Mouse (Mus musculus): ENCODE results near the gene Gm43517. TPM values are rescaled to one million over a fixed set of nuclear protein-coding genes. Genes with fewer than 3 reads are reported as not detected.

Gm43517 gene
- total RNA-seq, 2 experiments from 2014 or later, result 6.2 to 8.5 TPM

DNA sequence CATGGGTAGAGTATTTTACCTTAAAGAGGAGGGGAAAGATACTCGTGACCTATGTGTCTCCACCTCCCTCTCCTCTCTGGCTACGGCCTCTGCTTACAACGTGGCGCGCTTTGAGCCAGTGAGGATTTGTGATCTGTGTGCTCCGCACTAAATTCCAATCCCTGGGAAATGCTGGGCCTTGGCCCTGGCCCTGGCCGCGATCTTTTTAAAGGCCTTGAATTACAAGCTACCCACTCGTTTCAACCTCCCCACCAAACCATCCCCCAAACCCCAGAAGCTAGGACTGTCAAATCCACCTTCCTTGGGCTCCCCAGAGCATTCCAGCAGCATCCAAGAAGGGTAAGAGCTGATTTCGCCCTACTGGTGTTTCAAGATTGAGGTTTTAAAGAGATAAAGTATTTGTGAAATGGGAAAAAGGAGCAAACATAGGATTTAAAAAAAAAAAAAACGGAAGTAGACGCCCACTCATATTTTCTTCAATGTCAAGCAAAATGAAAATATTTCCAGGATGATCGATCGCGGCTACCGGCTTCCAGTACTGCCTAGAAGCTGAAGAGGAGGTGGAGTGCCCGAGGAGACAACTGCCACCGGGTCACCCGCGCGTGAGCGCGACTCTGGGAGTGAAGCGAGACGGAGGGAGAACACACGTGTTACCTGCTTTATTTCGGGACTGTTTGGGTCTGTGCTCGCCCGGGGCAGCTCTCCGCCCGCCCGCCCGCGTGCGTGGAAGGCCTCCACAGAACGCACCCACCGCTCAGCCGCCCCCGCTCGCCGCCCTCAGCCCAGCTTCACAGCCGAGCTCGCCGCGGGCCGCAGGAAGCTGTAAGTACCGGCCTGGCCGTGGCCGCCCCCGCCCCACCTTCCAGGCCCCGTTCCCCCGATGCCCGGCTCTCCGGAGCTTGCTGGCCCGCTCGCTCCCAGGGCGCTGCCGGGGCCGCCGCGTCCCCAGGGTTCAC lies 2.1 kb upstream of the Gm43517 start, which contains the start of gene Foxg1:
TSS of gene Foxg1 (plus strand) at position 96 of the 956 bp plus-strand sequence.
- peak; percentile 65 to 76 for DNase-seq (ENCODE audit: low spot score in 2 of 2)
- intact Hi-C loops (cut with DNase I), result loop anchor here (2.0 kb wide), 1 partner anchor 730 kb away; no protein-coding TSS in a partner anchor

DNA sequence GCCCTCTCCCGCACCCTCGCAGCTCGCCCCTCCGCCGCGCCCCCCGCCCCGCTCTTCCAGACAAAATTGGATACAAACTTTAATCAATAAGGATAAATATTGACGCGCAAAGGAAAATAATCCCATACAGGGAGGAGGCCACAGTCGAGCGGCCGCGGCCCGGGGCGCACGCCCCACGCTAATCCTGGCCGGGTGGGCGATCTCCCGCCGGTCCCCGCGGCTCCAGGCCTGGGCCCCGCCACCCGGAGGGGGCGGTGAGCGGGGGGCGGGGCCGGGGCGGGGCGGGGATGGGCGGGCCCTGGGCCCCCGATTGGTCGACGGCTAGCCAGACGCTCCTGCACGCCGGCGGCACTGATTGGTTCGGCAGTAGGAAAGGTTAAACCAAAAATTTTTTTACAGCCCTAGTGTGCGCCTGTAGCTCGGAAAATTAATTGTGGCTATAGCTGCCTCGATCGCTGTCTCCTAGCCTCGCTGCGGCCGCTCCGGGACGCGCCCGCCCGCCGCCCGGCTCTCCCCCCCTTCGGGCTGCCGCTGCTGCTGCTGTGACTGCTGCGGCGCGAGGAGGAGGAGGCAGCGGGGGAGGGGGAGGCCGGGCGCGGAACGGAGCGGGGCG lies 1.3 kb upstream of the Gm43517 start:
- DNase-seq (ENCODE audit: low spot score in 2 of 2), result peak; percentile 92 to 96
- intact Hi-C loops (cut with DNase I), result loop anchor here (2.0 kb wide), 1 partner anchor 729 kb away; no protein-coding TSS in a partner anchor

DNA sequence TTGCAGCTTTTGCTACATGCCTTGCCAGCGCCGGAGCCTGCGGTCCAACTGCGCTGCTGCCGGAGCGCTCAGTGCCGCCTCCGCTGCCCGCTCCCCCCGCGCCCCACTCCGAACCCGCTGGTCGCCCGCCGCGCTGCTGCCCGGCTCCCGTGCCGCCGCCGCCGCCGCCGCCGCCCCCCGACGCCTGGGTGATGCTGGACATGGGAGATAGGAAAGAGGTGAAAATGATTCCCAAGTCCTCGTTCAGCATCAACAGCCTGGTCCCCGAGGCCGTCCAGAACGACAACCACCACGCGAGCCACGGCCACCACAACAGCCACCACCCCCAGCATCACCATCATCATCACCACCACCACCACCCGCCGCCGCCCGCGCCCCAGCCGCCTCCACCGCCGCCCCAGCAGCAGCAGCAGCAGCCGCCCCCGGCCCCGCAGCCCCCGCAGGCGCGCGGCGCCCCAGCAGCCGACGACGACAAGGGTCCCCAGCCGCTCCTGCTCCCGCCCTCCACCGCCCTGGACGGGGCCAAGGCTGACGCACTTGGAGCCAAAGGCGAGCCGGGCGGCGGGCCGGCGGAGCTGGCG lies 589 bp upstream of the Gm43517 start:
- intact Hi-C loops (cut with DNase I), result no loop called here

DNA sequence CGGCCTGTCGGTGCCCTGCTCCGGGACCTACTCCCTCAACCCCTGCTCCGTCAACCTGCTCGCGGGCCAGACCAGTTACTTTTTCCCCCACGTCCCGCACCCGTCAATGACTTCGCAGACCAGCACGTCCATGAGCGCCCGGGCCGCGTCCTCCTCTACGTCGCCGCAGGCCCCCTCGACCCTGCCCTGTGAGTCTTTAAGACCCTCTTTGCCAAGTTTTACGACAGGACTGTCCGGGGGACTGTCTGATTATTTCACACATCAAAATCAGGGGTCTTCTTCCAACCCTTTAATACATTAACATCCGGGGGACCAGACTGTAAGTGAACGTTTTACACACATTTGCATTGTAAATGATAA lies 637 bp downstream of the Gm43517 start:
- intact Hi-C loops (cut with DNase I), result no loop called here
- no peak for DNase-seq (ENCODE audit: low spot score in 2 of 2)

More for the DNA sequence above, 589 bp upstream of the Gm43517 start:
- peak in 1 of 2 experiments; percentile 35 for DNase-seq (ENCODE audit: low spot score in 2 of 2)

DNA sequence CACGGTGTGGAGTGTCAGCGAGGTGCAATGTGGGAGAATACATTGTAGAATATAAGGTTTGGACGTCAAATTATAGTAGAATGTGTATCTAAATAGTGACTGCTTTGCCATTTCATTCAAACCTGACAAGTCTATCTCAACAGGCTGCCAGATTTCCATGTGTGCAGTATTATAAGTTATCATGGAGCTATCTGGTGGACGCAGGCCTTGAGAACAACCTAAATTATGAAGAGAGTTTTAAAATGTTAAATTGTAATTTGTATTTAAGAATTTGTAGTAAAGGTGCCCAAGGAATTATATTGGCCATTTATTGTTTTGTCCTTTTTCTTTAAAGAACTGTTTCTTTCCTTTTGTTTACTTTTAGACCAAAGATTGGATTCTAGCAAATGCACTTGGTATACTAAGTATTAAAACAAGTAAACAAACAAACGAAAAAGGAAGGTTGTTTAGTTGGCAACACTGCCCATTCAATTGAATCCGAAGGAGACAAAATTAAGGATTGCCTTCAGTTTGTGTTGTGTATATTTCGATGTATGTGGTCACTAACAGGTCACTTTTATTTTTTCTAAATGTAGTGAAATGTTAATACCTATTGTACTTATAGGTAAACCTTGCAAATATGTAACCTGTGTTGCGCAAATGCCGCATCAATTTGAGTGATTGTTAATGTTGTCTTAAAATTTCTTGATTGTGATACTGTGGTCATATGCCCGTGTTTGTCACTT lies 1.3 kb downstream of the Gm43517 start:
- intact Hi-C loops (cut with DNase I), result no loop called here

DNA sequence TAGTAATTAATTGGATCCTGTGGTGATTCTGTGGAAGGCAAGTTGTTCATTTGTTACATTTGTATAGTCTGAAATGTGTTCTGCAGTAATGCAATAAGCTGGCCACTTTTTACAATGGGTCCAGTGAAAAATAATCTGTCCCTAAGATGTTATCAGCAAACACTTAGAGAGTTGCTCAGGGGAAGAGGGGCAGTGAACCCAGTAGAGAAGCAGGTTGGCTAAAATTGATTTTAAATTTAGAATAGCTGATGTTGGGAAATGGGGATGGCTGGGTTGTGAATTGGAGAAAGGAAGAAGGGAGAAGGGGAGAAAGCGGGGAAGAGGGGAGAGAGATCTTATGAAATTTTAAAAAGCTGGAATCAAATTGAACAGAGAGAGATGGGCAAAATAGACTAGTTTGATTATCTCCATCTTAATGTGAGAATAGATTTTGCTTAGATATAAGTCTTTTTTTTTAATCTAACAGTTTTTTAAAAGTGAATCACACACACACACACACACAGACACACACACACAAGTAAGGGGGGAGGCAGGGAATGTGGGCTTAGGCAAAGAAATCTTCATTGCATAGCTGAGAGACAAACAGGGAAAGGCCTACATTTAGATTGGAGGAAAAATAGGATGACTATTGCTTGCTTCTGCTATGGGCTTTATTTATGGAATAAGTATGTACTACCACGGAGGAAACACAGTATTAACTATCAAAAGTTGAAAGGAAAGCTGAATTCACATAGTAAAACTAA lies 3.1 kb downstream of the Gm43517 start:
- DNase-seq (ENCODE audit: low spot score in 2 of 2), result peak in 1 of 2 experiments; percentile 52
- intact Hi-C loops (cut with DNase I), result no loop called here

More for the DNA sequence above, 1.3 kb downstream of the Gm43517 start:
- DNase-seq (ENCODE audit: low spot score in 2 of 2), result no peak

DNA sequence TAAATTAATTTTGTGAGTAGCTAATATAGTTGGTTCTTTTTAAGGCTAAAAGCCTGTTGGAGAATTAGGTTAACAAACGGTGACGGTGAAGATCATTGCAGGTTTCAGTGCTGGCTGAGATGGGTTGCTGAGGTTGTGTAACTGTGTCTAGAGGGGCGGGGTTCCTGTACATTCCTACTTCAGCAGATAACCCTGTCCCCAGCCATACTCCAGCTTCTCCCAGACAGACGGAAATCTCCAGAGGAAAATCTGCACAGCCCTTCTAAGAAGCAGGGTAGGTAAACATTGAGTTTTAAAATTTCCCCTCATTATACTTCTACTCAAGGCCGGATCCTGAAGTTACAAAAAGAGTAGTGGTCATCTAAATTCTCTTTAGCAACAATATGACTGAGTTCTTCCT lies 4.7 kb downstream of the Gm43517 start:
- intact Hi-C loops (cut with DNase I), result loop anchor here (5.0 kb wide), 1 partner anchor 913 kb away; no protein-coding TSS in a partner anchor
- DNase-seq (ENCODE audit: low spot score in 2 of 2), result peak in 1 of 2 experiments; percentile 62

DNA sequence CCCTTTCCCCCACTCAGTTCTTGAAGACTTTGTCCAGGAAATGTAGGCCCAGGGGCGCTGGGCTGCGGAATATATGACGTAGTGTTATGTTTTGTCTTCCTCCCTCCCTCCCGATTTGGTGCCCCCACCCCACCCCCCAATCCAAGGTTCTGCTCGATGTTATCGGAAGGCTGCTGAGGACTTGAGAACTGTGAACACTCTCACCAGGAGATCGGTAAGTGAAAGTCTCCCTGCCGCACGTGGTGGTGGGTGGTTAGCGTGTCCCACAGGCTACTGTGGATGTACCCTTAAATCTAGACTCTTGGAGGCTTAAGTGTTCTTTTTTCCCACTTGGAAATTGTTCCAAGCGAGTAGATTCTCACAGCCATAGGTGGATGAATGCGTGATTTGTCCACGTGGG lies 5.3 kb downstream of the Gm43517 start:
- intact Hi-C loops (cut with DNase I), result loop anchor here (5.0 kb wide), 1 partner anchor 912 kb away; no protein-coding TSS in a partner anchor

DNA sequence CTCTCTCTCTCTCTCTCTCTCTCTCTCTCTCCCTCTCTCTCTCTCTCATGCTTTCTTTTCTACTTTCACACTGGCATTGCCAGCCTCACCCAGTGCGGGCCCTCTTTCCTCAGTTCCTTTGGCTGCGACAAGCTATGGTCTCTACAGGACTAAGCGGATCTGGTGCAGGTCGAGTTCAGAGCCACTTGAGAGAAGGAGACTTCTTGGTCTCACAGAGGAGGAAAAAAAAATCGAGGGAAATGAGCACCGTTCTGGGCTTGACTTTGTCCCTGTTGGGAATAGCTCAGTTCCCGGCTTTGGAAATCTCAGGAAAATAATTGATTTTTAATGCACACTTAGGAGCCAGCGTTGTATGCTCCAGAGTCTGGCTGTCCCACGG lies 5.9 kb downstream of the Gm43517 start:
- intact Hi-C loops (cut with DNase I), result loop anchor here (5.0 kb wide), 1 partner anchor 911 kb away; no protein-coding TSS in a partner anchor
- peak in 1 of 2 experiments; percentile 31 for DNase-seq (ENCODE audit: low spot score in 2 of 2)

More for the DNA sequence above, 5.3 kb downstream of the Gm43517 start:
- DNase-seq (ENCODE audit: low spot score in 2 of 2), result peak in 1 of 2 experiments; percentile 71

DNA sequence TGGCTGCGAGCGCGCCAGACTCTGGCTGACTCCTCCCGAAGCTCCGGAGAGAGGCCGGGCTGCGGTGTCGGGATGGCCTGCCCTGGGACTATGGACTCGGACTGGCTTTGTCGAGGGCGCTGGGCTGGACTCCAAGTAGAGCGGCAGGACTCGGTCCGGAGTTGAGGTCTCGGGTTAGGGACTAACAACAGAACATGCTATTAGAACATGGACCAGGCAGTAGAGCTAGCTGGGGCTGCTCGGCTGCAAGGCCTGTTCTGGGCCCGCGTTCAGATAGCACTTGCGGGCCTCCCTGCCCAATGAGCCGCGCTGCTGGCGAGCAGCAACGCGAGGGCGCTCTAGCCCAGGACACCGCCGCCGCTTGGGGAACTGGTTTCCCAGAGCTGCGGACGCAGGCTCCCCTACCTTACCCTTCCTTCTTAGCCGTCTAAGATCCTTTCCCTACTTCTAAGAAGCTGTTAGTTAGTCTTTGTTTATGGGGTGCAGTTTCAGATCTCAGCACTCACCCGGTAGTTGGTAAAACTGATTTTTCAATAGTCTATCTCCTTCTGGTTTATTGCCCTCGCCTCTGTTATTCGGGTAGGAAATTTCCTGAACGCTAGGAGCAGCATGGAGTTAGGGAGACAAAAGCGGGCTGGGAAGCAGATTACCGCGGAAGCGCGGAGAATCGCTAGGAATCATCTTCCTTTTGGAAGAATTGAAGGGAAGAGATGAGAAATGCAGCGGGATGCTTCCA lies 6.5 kb downstream of the Gm43517 start:
- intact Hi-C loops (cut with DNase I), result loop anchor here (2.0 to 5.0 kb wide), 2 partner anchors 15 to 911 kb away; no protein-coding TSS in a partner anchor
- DNase-seq (ENCODE audit: low spot score in 2 of 2), result peak; percentile 78 to 82

DNA sequence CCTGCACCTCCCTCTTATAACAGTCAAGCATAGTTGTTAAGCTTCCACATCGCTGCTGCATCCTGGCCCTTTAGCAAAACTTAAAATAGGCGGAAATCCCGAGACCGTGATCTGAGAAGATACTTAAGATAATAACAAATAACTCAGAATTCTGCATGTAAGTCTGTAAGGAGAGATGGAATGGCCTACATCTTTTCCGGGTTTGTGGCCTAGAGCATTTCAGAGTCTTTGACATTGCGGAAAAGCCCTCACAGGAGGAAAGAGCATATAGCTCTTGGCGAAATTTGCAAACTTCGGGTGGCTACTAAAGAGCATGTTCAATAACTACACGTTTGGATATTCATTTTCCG lies 7.0 kb downstream of the Gm43517 start:
- intact Hi-C loops (cut with DNase I), result loop anchor here (2.0 to 5.0 kb wide), 2 partner anchors 15 to 910 kb away; no protein-coding TSS in a partner anchor
- DNase-seq (ENCODE audit: low spot score in 2 of 2), result no peak

DNA sequence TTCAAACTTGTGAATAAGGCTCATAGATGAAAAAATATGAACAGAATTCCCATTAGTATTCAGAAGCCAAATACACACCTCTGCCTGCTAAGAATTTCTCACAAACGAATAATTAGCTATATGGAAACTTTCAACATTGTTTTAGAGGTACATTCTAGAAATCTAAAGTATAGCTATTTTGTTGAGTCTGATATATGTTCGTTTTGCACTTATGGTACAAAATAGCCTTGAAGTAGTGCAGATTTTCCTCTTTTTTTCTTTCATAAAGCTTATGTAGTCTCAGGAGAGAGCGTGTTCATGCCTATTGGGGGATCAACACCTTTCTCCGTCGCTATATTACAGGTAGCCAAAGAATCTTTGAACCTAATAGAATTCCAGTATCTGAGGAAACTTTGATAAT lies 7.9 kb downstream of the Gm43517 start:
- intact Hi-C loops (cut with DNase I), result loop anchor here (2.0 to 5.0 kb wide), 2 partner anchors 16 to 909 kb away; no protein-coding TSS in a partner anchor
- no peak for DNase-seq (ENCODE audit: low spot score in 2 of 2)

DNA sequence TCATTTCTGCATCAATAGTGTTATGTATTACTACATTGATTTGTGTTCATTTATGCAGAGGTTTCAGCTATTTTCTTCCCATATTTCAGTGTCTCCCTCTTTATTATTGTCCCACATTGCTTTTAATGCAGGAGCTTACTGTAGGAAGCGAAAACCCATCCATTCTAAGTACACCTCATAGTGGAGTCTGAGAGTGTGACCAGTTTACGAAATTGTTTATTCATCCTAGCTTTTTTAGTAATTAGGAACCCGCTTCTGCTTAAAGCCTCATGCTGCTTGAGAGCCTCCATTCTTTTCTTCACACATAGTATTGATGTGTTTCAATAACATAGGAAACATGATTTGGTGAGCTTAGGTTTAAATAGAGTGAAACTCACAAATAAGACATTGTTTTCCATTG lies 8.7 kb downstream of the Gm43517 start:
- intact Hi-C loops (cut with DNase I), result loop anchor here (2.0 to 5.0 kb wide), 2 partner anchors 17 to 909 kb away; no protein-coding TSS in a partner anchor
- DNase-seq (ENCODE audit: low spot score in 2 of 2), result peak in 1 of 2 experiments; percentile 35

DNA sequence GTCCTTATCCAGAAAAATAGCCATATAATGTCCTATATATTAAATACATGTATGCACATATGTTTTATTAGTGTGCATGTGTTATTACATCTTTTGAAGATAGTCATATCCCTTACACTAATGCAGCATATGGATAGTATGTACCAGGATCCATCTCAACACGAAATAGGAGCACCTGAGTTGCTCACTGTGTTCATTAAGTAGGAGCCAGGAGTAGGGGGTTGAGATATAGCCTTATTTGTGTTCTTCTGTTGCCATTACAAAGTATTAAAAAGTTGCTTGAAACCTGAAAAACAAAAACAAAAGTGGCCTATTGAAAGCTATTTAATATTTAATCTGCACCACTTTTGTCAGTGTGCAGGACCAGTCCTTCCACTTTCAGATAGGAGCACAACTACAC lies 9.2 kb downstream of the Gm43517 start:
- intact Hi-C loops (cut with DNase I), result loop anchor here (5.0 kb wide), 1 partner anchor 908 kb away; no protein-coding TSS in a partner anchor
- DNase-seq (ENCODE audit: low spot score in 2 of 2), result no peak

DNA sequence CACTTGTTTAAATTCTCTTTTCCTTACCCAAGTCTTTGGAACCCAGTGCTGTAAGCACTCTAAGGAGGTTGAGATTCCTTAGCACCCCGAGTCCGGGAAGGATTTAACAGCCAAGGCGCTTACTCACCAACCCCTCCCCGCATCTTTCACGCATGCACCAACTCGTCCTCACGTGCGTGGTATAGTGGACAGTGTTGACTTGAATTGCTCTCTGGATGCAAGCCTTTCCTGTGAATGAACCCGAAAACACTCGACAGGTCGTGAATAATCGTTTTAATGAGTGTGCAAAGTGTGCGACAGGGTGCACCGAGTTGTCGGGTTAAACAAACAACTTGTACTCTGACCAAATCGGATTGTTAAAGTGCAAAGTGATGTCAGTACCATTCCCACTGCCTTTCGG lies 9.9 kb downstream of the Gm43517 start:
- intact Hi-C loops (cut with DNase I), result loop anchor here (5.0 kb wide), 1 partner anchor 907 kb away; no protein-coding TSS in a partner anchor
- peak; percentile 61 to 70 for DNase-seq (ENCODE audit: low spot score in 2 of 2)

DNA sequence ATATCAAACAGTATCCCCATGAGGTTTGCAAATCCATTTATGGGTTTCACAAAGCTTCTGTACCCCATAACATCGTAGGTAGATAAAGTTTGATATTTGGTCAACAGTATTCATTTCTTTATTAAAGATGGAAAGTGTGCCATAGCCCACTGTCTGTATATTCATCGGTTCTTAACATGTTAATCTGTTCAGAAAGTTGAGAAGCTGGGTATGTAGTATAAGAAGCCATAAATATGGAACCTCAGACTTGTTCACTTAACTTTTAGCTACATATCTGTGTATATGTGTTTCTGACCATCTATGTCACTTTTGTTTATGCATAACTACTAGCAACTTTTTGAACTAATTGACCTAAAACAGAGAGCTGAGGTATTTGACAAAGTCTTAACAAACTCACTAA lies 11.0 kb downstream of the Gm43517 start:
- DNase-seq (ENCODE audit: low spot score in 2 of 2), result no peak
- intact Hi-C loops (cut with DNase I), result no loop called here

DNA sequence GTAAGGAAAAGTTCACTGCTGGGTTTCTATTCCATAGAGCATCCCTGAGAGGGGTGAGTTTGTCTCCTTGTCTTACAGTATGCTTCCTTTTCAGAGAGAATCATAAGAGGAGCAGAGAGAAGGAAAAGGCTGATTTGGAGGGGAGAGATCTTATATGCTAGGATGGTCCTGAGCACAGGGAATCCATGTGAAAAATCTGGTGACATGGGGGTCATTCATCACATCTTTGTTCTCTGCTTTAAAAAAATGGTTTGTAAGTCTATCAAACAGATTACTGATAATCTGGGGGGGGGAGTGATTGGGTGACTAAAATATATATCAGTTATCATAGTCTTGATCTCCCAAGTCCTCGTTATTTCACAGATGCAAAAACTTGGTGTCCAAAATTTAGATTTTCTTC lies 11.8 kb downstream of the Gm43517 start:
- intact Hi-C loops (cut with DNase I), result no loop called here
- DNase-seq (ENCODE audit: low spot score in 2 of 2), result no peak
